Mouse (Mus musculus): ENCODE measurements around the gene Plbd1. TPM values are rescaled to one million over a fixed set of nuclear protein-coding genes. Genes with fewer than 3 reads are reported as not detected.
A peak's percentile ranks its signal among the peaks of the same experiment; 100 is the strongest.

The Plbd1 gene
- total and polyA plus RNA-seq, 3 experiments: not detected

GRCm38 (mm10) chr6:136644171-136644570, 17.6 kb downstream of the Plbd1 start:
- Histone ChIP-seq H3K27ac (ENCODE audit: insufficient read depth, low read depth) (no peak overlapping the region), H3K79me2 (replicated peaks; ENCODE audit: control insufficient read depth, extremely low read depth, insufficient read depth, poor library complexity, severe bottlenecking) (no peaks in the 10 kb centered on the region), H3K4me3 (replicated peaks in 1 of 3; ENCODE audit: low read depth in 2 of 3, low read length in 2 of 3, poor library complexity in 1 of 3) (no peak overlapping the region), H3K27me3 (replicated peaks) (no peaks in the 10 kb centered on the region), H3K9me3 (replicated peaks; ENCODE audit: low read length) (peaks cover 9% of the 10 kb centered on the region), H3K9ac (ENCODE audit: insufficient read depth, low read depth) (no peak overlapping the region), H3K4me1 (ENCODE audit: control insufficient read depth in 1 of 2, insufficient read depth in 2 of 2) (no peaks in the 10 kb centered on the region), H3K4me2 (ENCODE audit: insufficient read depth, low read depth, poor library complexity, severe bottlenecking) (no peak overlapping the region), H3K36me3 (replicated peaks in 1 of 2; ENCODE audit: control insufficient read depth in 1 of 2, insufficient read depth in 1 of 2, low read length in 1 of 2) (no peaks in the 10 kb centered on the region)
- peak; percentile 33 for DNase-seq (ENCODE audit: extremely low read depth)
- dilution Hi-C loops (cut with MboI; ENCODE audit: extremely low pct_ligation_motif_present, extremely low pct_unique_long_range_greater_than_20kb, low sequenced_read_pairs): no loop called here
- TF ChIP-seq MAZ (IDR thresholded peaks at IDR 0.05; ENCODE audit: low read depth, low read length) (no peak), CTCF (conservative IDR thresholded peaks at IDR 0.05 in 1 of 2, IDR thresholded peaks at IDR 0.05 in 1 of 2; ENCODE audit: low read depth in 2 of 2, low read length in 2 of 2) (peak; percentile 60 to 69), RAD21 (IDR thresholded peaks at IDR 0.05; ENCODE audit: low read depth, low read length) (peak; percentile 57), ZC3H11A (IDR thresholded peaks at IDR 0.05; ENCODE audit: low read depth, low read length) (no peak), HCFC1 (IDR thresholded peaks at IDR 0.05; ENCODE audit: low read depth, low read length) (no peak), KAT2A (IDR thresholded peaks at IDR 0.05; ENCODE audit: insufficient replicate concordance, low read length) (no peak), SMC3 (IDR thresholded peaks at IDR 0.05; ENCODE audit: low read depth, low read length) (peak; percentile 74)
- in situ Hi-C loops (cut with MboI; ENCODE audit: low pct_ligation_motif_present, low pct_unique_long_range_greater_than_20kb, low sequenced_read_pairs): no loop called here

- DNase-seq (ENCODE audit: extremely low read depth): no peak
- Histone ChIP-seq H3K27me3 (replicated peaks) (no peaks in the 10 kb centered on the region), H3K4me1 (ENCODE audit: control insufficient read depth in 1 of 2, insufficient read depth in 2 of 2) (no peaks in the 10 kb centered on the region), H3K4me3 (replicated peaks in 1 of 3; ENCODE audit: low read depth in 2 of 3, low read length in 2 of 3, poor library complexity in 1 of 3) (no peak overlapping the region), H3K27ac (ENCODE audit: insufficient read depth, low read depth) (no peak overlapping the region), H3K79me2 (replicated peaks; ENCODE audit: control insufficient read depth, extremely low read depth, insufficient read depth, poor library complexity, severe bottlenecking) (no peaks in the 10 kb centered on the region), H3K36me3 (replicated peaks in 1 of 2; ENCODE audit: control insufficient read depth in 1 of 2, insufficient read depth in 1 of 2, low read length in 1 of 2) (no peaks in the 10 kb centered on the region), H3K9ac (ENCODE audit: insufficient read depth, low read depth) (no peak overlapping the region), H3K9me3 (replicated peaks; ENCODE audit: low read length) (peaks cover 5% of the 10 kb centered on the region), H3K4me2 (ENCODE audit: insufficient read depth, low read depth, poor library complexity, severe bottlenecking) (no peak overlapping the region)
- in situ Hi-C loops (cut with MboI; ENCODE audit: low pct_ligation_motif_present, low pct_unique_long_range_greater_than_20kb, low sequenced_read_pairs) (no loop called here), dilution Hi-C loops (cut with MboI; ENCODE audit: extremely low pct_ligation_motif_present, extremely low pct_unique_long_range_greater_than_20kb, low sequenced_read_pairs) (no loop called here)
- no peak for TF ChIP-seq ZC3H11A (IDR thresholded peaks at IDR 0.05; ENCODE audit: low read depth, low read length)
- no peak for TF ChIP-seq E2F4 (IDR thresholded peaks at IDR 0.05; ENCODE audit: insufficient replicate concordance, low read depth, low read length)
- TF ChIP-seq TBP (conservative IDR thresholded peaks at IDR 0.05; ENCODE audit: low read depth, low read length): no peak
- peak; percentile 24 for TF ChIP-seq RAD21 (IDR thresholded peaks at IDR 0.05; ENCODE audit: low read depth, low read length)
- TF ChIP-seq ZKSCAN1 (IDR thresholded peaks at IDR 0.05; ENCODE audit: borderline replicate concordance, low read depth, low read length): no peak
- TF ChIP-seq USF1 (IDR thresholded peaks at IDR 0.05; ENCODE audit: low read depth, low read length): no peak
- TF ChIP-seq TCF12 (IDR thresholded peaks at IDR 0.05; ENCODE audit: low read depth, low read length): no peak
- 0 out of 2 replicates have a peak, but pooled peaks have one; percentile 33 for TF ChIP-seq JUND (conservative IDR thresholded peaks at IDR 0.05; ENCODE audit: low read depth, low read length)
- peak; percentile 51 for TF ChIP-seq SMC3 (IDR thresholded peaks at IDR 0.05; ENCODE audit: low read depth, low read length)
- no peak for TF ChIP-seq PAX5 (IDR thresholded peaks at IDR 0.05; ENCODE audit: low read length)
- TF ChIP-seq ZNF384 (IDR thresholded peaks at IDR 0.05; ENCODE audit: low read depth, low read length): no peak
- TF ChIP-seq CHD2 (IDR thresholded peaks at IDR 0.05; ENCODE audit: low read length): no peak
- no peak for TF ChIP-seq MEF2A (IDR thresholded peaks at IDR 0.05; ENCODE audit: borderline replicate concordance, low read depth, low read length)
- TF ChIP-seq CTCF (conservative IDR thresholded peaks at IDR 0.05 in 1 of 2, IDR thresholded peaks at IDR 0.05 in 1 of 2; ENCODE audit: low read depth in 2 of 2, low read length in 2 of 2): peak in 1 of 2 experiments; percentile 65; a peak in 2 of 4 replicates
- no peak for TF ChIP-seq UBTF (IDR thresholded peaks at IDR 0.05; ENCODE audit: low read depth, low read length)
Measured at GRCm38 (mm10) chr6:136634982-136635381, 26.7 kb downstream of the Plbd1 start.

Measured in CH12.LX (cell line).